Mouse (Mus musculus) right cerebral cortex, postnatal 25 days (tissue): Measurements from ENCODE around the gene Slc8a1.

Experiments
- DNase-seq: peaks from one replicate; pipeline ENCODE4 v3.0.0; 2022

Slc8a1 gene

GRCm38 (mm10) chr17:81416361-81417114 lies 321.6 kb downstream of the Slc8a1 start:
- no peak for DNase-seq

- DNase-seq, result no peak
Observed at GRCm38 (mm10) chr17:81412736-81413135, 325.4 kb downstream of the Slc8a1 start.

- DNase-seq, result no peak
Observed at GRCm38 (mm10) chr17:81404225-81404624, 334.0 kb downstream of the Slc8a1 start.

- DNase-seq, result no peak
Observed at GRCm38 (mm10) chr17:81403121-81403520, 335.1 kb downstream of the Slc8a1 start.

DNA sequence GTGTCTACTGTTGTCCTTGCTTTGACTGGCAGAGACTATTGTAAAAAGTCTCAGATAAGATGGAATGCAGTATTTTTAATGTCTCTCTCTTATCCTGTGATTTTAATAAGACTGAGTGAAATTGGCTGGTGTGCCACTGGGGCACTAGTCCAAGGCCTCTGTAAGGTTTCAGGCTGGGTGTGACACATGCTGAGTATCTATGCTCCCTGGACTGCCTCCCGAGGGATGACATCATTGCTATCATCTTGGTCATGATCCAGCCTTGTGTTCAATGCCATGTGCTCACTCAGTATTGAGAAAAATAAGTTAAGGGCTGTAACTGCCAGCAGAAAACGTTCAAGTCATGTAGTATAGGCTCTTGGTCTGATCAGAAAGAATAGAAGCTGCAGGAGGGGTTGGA lies 335.5 kb downstream of the Slc8a1 start:
- no peak for DNase-seq

- DNase-seq, result no peak
Observed at GRCm38 (mm10) chr17:81400377-81400776, 337.8 kb downstream of the Slc8a1 start.

GRCm38 (mm10) chr17:81397434-81397833 lies 340.7 kb downstream of the Slc8a1 start:
- no peak for DNase-seq

GRCm38 (mm10) chr17:81394124-81394523 lies 344.1 kb downstream of the Slc8a1 start:
- no peak for DNase-seq

DNA sequence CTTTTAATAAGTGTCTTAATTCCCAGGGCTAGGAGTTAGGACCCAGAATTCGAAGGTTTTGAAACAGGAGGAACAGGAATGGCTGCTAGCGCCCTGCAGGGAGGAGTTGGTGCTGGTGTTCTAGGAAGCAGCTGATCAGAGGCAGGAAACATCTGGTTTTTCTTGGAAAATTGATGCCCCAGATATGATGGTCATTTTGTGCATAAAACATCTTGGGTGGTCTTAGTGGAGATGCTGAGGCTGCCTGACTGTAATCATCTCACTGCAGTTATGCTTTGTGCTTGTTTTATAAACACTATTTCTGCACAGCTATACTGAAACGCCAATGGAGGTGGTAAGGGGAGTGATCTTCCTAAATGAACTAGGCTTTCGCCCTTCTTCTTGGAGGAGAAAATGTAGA lies 345.1 kb downstream of the Slc8a1 start:
- no peak for DNase-seq

DNA sequence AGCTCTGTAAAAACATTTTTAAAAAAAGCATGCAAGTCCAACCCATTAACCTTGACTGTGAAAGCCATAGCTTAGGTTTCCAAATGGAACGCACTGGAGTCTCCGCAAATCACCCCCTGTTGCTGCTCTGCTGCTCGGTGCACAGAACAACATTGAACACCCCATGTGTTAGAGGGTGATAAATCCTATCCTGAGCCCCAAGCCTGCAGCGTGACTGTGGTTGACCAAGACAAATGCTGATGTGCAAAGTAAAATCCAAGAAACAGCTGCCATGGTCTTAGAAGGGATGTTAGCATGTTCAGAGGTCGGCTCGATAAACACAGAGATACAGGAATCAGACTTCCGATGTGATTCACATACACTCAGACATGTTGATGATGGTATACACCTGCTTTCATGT lies 346.7 kb downstream of the Slc8a1 start:
- DNase-seq, result no peak

DNA sequence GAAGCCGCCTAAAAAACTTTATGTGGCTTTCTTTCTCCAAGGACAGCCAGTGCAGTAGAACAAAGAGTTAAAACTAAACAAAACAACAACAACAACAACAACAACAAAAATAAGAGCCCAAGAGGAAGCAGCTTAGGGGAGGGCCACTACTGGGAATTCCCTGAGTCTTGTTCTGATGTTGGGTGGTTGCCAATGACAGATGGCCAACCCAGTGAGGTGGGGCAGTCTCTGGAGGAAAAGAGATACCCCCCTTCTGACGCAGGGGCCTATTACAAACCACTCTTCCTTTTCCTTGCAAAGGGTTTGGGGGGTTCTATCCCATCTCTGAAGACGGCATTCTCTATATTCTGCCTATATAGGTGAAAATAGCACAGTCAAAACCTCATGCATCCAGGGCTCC lies 347.4 kb downstream of the Slc8a1 start:
- DNase-seq, result no peak

DNA sequence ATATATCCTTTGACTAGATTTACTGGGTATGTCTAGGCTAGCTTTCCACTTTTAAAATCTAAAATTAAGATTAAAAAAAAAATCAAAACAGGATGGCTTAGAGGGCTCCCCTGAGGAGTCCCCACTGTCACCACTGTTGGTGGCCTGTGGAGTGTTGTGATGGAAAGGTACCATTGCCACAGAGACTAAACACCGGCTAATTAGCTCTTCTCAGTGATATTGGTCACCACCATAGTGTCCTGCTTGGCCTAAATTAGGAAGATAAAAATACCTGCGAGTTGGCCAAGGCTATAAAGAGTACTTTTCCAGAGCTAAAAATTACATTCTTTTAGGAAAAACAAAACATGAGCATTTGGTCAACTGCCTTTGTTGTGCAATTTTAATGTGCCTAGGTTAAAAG lies 352.1 kb downstream of the Slc8a1 start:
- DNase-seq, result no peak

- no peak for DNase-seq
Observed at GRCm38 (mm10) chr17:81385476-81385875, 352.7 kb downstream of the Slc8a1 start.

GRCm38 (mm10) chr17:81383461-81383860 lies 354.7 kb downstream of the Slc8a1 start:
- no peak for DNase-seq

GRCm38 (mm10) chr17:81378436-81378835 lies 359.7 kb downstream of the Slc8a1 start:
- no peak for DNase-seq

- no peak for DNase-seq
Observed at GRCm38 (mm10) chr17:81377757-81378299, 360.3 kb downstream of the Slc8a1 start.

DNA sequence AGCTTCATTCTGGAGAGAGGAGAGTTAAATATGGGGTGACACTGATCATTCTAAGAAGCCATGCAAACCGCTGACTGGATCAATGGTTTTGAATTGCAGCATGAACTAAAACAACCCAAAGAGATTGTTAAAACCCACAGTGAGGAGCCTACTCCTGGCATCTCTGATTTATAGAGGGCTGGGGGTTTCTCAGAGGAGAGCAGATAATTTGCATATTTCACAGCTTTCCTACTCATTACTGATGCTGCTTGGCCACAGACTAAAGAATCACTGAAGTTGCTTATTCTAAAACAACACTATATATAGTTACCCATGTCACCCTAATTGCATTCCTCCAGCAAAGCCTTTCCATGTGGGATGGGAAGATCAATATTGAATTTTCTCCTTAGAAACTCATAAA lies 361.0 kb downstream of the Slc8a1 start:
- no peak for DNase-seq

DNA sequence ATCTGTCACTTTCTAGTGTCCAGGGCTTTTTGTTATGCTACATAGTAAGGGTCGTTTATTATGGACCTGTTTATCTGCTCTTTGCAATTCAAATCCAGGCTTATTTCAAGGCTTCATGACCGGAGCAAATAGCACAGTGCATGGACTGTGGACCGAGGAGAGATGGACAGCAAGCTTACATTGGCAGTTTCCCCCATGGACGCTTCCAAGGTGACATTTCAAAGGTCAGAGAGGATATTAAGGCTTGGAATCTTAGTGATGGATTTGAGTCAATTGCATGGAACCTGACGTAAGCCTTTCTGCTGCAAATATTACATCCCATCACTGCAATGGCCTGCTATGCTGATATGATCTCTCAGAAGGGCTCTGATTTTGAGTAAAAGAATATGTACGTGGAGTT lies 362.3 kb downstream of the Slc8a1 start:
- no peak for DNase-seq

DNA sequence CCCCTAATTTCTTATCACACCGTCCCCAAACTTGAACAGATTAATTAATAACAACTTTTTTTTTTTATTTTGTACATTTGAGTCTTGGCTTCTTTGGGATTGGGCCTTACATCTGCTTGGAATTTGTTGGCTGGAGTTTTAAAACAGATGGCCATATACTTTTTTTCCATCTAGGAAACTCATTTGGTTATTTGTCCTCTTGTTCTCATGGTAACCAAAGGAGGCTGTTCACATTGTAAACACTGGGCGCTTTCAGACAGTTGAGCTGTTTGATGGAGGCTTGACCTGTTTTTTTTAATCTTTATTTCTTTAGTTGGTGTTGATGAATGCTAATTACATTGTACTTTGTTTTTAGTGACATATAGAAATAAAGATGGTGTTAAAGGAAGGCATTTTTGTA lies 369.1 kb downstream of the Slc8a1 start:
- DNase-seq, result no peak

DNA sequence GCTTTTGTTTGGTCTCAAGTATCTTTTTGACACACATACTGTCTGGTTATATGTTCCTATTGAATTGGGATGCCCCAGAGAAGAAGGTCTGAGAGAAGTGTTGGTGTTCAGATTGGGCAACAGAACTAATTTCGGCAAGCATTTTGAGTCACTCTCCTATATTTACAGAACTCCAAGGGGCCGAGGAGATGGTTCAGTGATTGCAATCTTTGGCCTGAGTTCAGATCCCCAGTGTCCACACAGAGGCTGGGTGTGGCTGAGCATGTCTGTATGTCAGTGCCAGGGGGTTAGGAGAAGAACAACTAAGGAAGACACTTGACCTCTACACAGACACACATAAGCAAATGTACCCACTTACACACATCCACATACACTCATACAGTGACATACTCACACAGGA lies 369.7 kb downstream of the Slc8a1 start:
- no peak for DNase-seq

- DNase-seq, result no peak
Observed at GRCm38 (mm10) chr17:81363368-81363767, 374.8 kb downstream of the Slc8a1 start.

GRCm38 (mm10) chr17:81360571-81360970 lies 377.6 kb downstream of the Slc8a1 start:
- no peak for DNase-seq

DNA sequence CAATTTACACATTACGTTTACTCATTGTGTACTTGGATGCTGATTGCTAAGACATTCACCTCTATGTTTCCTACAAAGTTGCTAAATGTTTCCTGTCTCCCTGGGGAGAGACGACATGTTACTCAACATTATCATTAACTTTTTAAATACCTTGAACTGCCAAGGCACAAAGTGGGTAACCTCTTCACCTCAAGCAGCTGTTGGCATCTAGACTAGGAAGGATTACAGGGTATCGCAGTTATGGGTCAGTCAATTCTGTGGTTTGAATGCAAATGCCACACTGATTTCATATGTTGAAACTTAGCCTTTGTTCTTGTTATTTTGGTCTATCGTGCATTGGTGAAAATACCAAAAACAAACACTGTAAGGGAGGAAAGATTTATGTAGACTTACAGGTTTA lies 378.1 kb downstream of the Slc8a1 start:
- no peak for DNase-seq

DNA sequence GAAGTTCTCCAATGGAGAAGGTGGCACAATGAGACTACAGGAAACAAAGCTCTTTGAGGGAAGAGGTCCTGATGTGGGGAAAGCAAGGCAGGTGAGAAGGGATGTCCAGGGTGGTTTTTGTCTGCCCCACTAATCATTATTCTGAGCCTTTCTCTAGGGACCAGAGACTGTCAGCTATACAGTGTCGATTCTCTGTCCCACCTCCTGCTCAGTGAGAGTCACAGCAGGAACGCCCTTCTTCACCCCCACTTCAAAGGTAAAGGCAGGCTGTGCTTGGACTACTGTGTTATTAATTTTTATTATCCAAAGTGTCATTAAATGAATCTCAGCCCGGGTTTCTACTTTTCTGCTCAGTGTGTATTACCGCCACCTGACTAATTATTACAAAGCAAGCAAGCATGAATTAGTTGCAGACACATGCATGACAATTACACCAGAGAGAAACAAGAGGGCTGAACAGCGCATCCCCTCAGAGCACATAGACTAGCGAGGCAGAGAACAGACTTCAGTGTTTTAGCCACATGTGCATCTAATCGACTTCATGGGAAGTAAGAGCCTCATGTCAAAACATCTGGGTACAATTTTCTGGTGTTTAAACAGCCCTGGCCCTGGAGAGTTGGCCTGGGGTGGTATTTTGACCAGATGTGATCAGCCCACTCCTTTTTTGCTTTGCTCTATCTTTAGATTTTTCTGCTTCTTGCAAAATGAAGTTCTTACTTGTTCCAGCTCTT lies 402.0 kb downstream of the Slc8a1 start:
- no peak for DNase-seq
